Mouse (Mus musculus): ENCODE measurements around the gene Pcdh9. TPM values are rescaled to one million over a fixed set of nuclear protein-coding genes. Genes with fewer than 3 reads are reported as not detected.

Gene Pcdh9
- polyA plus RNA-seq, 1 experiment, result 0.10 TPM

GRCm38 (mm10) chr14:93817591-93817990, 72.9 kb downstream of the Pcdh9 start:
- TF ChIP-seq POLR2A (IDR thresholded peaks at IDR 0.05; ENCODE audit: low read depth, low read length), result no peak
- no peak for TF ChIP-seq CTCF (IDR thresholded peaks at IDR 0.05; ENCODE audit: extremely low read depth, insufficient read length, insufficient replicate concordance, low read depth, low read length)
- Histone ChIP-seq H3K27me3 (ENCODE audit: control insufficient read depth, insufficient read depth, low read length) (no peaks in the 10 kb centered on the region), H3K36me3 (ENCODE audit: control insufficient read depth, insufficient read depth, low read length) (no peaks in the 10 kb centered on the region), H3K27ac (ENCODE audit: insufficient read depth, low read depth, low read length) (no peak overlapping the region), H3K4me3 (ENCODE audit: low read depth, low read length) (no peak overlapping the region), H3K4me1 (ENCODE audit: control insufficient read depth, insufficient read depth, insufficient read length, low read length) (no peaks in the 10 kb centered on the region)
- WGBS, result 42% methylated on average over 4 of the region's 4 CpGs

DNA sequence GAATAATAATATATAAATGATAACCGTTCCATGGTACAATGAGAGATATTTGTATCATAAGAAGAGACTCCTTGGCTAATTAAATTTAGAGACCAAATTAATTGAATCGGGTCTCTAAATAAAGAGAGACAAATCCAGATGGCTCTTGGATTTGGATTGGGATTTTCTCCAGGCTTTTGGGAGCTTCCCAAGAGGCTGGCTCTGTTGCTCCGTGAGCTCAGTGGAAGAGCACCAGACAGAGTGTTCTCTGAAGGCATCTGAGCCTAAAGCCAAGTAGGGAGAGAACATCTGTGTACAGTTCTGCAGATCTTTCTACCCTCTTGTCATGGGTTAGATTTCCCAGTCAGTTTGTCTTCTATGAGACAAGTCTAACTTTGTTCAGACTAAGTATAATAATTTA, 95.9 kb downstream of the Pcdh9 start:
- TF ChIP-seq POLR2A (IDR thresholded peaks at IDR 0.05; ENCODE audit: low read depth, low read length) (no peak), CTCF (IDR thresholded peaks at IDR 0.05; ENCODE audit: extremely low read depth, insufficient read length, insufficient replicate concordance, low read depth, low read length) (no peak)
- H3K4me3 ChIP-seq (ENCODE audit: low read depth, low read length), result no peak overlapping the region

DNA sequence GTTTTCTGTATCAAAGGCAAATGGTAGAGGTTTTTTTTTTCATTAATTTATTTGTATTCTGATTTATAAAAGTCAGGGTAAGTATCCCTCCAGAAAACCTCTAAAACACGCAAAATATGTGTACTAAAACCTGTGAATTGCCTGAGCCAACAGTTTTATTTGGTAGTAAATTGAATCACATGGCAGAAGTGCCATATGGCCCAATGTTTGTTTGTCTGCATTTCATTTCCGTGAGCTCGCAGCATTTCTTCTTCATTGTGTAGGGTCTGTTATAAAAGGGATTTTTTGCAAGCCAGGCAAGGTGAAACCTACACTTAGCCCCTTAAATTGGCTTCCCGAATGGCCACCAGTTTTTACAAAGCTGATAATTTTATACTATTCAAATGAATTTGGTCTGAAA, 104.2 kb downstream of the Pcdh9 start:
- TF ChIP-seq CTCF (IDR thresholded peaks at IDR 0.05; ENCODE audit: extremely low read depth, insufficient read length, insufficient replicate concordance, low read depth, low read length), result no peak
- TF ChIP-seq POLR2A (IDR thresholded peaks at IDR 0.05; ENCODE audit: low read depth, low read length), result no peak
- H3K4me1 ChIP-seq (ENCODE audit: control insufficient read depth, insufficient read depth, insufficient read length, low read length), result no peaks in the 10 kb centered on the region
- H3K36me3 ChIP-seq (ENCODE audit: control insufficient read depth, insufficient read depth, low read length), result no peaks in the 10 kb centered on the region
- H3K27ac ChIP-seq (ENCODE audit: insufficient read depth, low read depth, low read length), result no peak overlapping the region
- no peak overlapping the region for H3K4me3 ChIP-seq (ENCODE audit: low read depth, low read length)
- no peaks in the 10 kb centered on the region for H3K27me3 ChIP-seq (ENCODE audit: control insufficient read depth, insufficient read depth, low read length)
- WGBS, result 75% methylated on average over 4 of the region's 4 CpGs

More for the DNA sequence above, 95.9 kb downstream of the Pcdh9 start:
- Histone ChIP-seq H3K27me3 (ENCODE audit: control insufficient read depth, insufficient read depth, low read length) (no peaks in the 10 kb centered on the region), H3K4me1 (ENCODE audit: control insufficient read depth, insufficient read depth, insufficient read length, low read length) (no peaks in the 10 kb centered on the region), H3K27ac (ENCODE audit: insufficient read depth, low read depth, low read length) (no peak overlapping the region), H3K36me3 (ENCODE audit: control insufficient read depth, insufficient read depth, low read length) (no peaks in the 10 kb centered on the region)
- WGBS, result 84% methylated on average over 3 of the region's 3 CpGs

DNA sequence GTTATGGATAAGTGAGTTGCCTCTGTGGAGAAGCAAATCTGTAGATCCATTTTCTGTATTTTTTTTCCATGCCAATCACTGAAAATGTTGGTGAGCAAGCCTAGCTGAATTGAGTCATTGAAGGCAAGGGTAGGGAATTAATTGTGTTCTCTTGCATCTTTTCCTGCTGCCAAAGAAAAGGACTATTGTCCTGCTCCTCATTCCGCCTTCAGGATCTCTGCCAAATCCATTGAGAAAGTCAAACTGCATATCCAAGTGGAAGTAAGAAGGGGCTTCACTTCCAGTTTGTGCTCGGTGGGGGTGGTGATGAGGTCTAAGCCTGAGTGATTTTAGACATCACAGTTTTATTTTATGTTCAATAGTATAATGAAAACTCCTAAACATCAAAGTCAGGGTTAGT, 105.4 kb downstream of the Pcdh9 start:
- H3K27me3 ChIP-seq (ENCODE audit: control insufficient read depth, insufficient read depth, low read length), result no peaks in the 10 kb centered on the region
- H3K27ac ChIP-seq (ENCODE audit: insufficient read depth, low read depth, low read length), result no peak overlapping the region
- H3K36me3 ChIP-seq (ENCODE audit: control insufficient read depth, insufficient read depth, low read length), result no peaks in the 10 kb centered on the region
- H3K4me1 ChIP-seq (ENCODE audit: control insufficient read depth, insufficient read depth, insufficient read length, low read length), result no peaks in the 10 kb centered on the region
- 68% methylated on average over 2 of the region's 2 CpGs for WGBS
- H3K4me3 ChIP-seq (ENCODE audit: low read depth, low read length), result no peak overlapping the region
- TF ChIP-seq POLR2A (IDR thresholded peaks at IDR 0.05; ENCODE audit: low read depth, low read length) (no peak), CTCF (IDR thresholded peaks at IDR 0.05; ENCODE audit: extremely low read depth, insufficient read length, insufficient replicate concordance, low read depth, low read length) (no peak)

- Histone ChIP-seq H3K4me3 (ENCODE audit: low read depth, low read length) (no peak overlapping the region), H3K36me3 (ENCODE audit: control insufficient read depth, insufficient read depth, low read length) (no peaks in the 10 kb centered on the region), H3K27me3 (ENCODE audit: control insufficient read depth, insufficient read depth, low read length) (no peaks in the 10 kb centered on the region), H3K27ac (ENCODE audit: insufficient read depth, low read depth, low read length) (no peak overlapping the region), H3K4me1 (ENCODE audit: control insufficient read depth, insufficient read depth, insufficient read length, low read length) (no peaks in the 10 kb centered on the region)
- TF ChIP-seq POLR2A (IDR thresholded peaks at IDR 0.05; ENCODE audit: low read depth, low read length), result no peak
- TF ChIP-seq CTCF (IDR thresholded peaks at IDR 0.05; ENCODE audit: extremely low read depth, insufficient read length, insufficient replicate concordance, low read depth, low read length), result no peak
- 78% methylated on average over 2 of the region's 2 CpGs for WGBS
Observed at GRCm38 (mm10) chr14:93762855-93763254, 127.6 kb downstream of the Pcdh9 start.

DNA sequence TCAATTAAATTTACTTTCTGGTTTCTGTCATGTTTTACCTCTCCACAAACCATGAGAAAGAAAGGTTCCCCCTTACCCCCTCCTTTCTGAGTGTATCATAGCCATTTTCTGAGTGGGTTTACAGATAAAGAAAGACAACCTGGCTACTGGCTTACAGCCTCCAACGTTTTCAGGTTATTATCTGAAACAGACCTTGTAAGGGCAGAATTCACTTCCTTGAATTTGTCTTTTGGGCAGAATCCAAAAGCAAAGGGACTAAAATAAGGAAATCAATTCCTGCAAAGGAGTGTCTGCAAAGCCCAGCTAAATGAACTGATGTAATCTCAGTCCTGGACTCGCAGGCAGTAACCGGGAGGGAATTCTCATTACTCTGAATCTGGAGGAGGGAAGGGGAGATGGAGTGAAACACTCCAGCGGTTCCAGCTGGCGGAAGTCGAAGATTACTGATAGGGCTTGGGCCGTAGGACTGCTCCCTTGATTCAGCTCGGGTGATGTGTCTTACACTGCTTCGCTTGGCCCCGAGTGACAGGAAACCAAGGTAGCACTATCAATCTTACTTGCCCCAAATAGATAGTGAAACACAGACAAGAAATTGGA, 156.3 kb downstream of the Pcdh9 start:
- Histone ChIP-seq H3K27ac (ENCODE audit: insufficient read depth, low read depth, low read length) (no peak overlapping the region), H3K4me3 (ENCODE audit: low read depth, low read length) (no peak overlapping the region), H3K36me3 (ENCODE audit: control insufficient read depth, insufficient read depth, low read length) (no peaks in the 10 kb centered on the region), H3K27me3 (ENCODE audit: control insufficient read depth, insufficient read depth, low read length) (no peaks in the 10 kb centered on the region), H3K4me1 (ENCODE audit: control insufficient read depth, insufficient read depth, insufficient read length, low read length) (no peaks in the 10 kb centered on the region)
- 59% methylated on average over 10 of the region's 10 CpGs for WGBS
- no peak for TF ChIP-seq POLR2A (IDR thresholded peaks at IDR 0.05; ENCODE audit: low read depth, low read length)
- no peak for TF ChIP-seq CTCF (IDR thresholded peaks at IDR 0.05; ENCODE audit: extremely low read depth, insufficient read length, insufficient replicate concordance, low read depth, low read length)

- Histone ChIP-seq H3K27ac (ENCODE audit: insufficient read depth, low read depth, low read length) (no peak overlapping the region), H3K36me3 (ENCODE audit: control insufficient read depth, insufficient read depth, low read length) (no peaks in the 10 kb centered on the region), H3K27me3 (ENCODE audit: control insufficient read depth, insufficient read depth, low read length) (no peaks in the 10 kb centered on the region), H3K4me3 (ENCODE audit: low read depth, low read length) (no peak overlapping the region), H3K4me1 (ENCODE audit: control insufficient read depth, insufficient read depth, insufficient read length, low read length) (no peaks in the 10 kb centered on the region)
- TF ChIP-seq POLR2A (IDR thresholded peaks at IDR 0.05; ENCODE audit: low read depth, low read length) (no peak), CTCF (IDR thresholded peaks at IDR 0.05; ENCODE audit: extremely low read depth, insufficient read length, insufficient replicate concordance, low read depth, low read length) (no peak)
- WGBS, result 59% methylated on average over 1 of the region's 1 CpGs
Observed at GRCm38 (mm10) chr14:93725798-93726197, 164.7 kb downstream of the Pcdh9 start.

All from small intestine, adult 2 months (tissue).